Comparison of ENCODE assay signal across 8 mouse cellular contexts in the genomic region with DNA sequence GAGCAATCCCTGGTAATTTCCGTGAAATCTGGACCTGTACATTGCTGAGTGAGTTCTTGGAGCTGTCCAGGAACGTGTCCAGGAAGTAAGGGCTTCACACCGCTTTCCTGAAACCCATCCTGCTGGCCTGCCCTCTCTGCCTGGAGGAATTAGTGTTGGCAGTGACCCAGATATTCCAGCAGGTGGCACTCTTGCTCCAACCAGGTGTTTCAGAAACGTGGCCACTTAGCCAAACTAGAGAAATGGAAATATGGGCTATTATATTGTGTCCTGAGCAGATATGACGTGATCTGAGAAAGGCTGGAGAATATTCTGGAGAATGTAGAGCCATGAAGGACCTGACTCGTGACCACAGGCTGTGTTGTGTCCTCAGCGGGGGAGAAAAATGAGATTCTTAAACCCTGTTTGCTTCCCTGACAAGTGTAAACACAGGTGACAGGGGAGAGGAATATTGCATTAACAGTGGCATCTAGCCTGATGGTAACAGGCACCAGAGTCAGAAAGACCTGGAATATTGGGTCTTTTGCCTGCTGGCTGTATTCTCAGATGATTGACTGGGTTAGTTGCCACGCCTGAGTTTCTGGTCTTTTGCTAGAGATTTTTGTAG.
DNase-seq lines count a peak whose midpoint lies in the region; ATAC-seq and TF ChIP-seq lines count a peak whose summit lies in the region.

No protein-coding gene starts in this region.

- TF ChIP-seq CTCF in lung, adult 2 months (IDR thresholded peaks at IDR 0.05; ENCODE audit: insufficient read depth, low read length) = peak; percentile 87

- intact Hi-C loops in heart, postnatal 25 days (cut with DNase I) = loop anchor here (1.0 to 10.0 kb wide), 5 partner anchors 124 to 485 kb away; no protein-coding TSS in a partner anchor

- H3K4me1 ChIP-seq in forebrain, embryonic 13.5 days = peaks cover 27% of the 10 kb centered on the region
- peaks cover 26% of the 10 kb centered on the region for H3K4me1 ChIP-seq in lung, adult 2 months (ENCODE audit: control insufficient read depth, insufficient read depth, low read length)
- peaks cover 19% of the 10 kb centered on the region for H3K4me1 ChIP-seq in neural tube, embryonic 15.5 days

- no peak overlapping the region for H3K27ac ChIP-seq in forebrain, embryonic 13.5 days
- H3K27ac ChIP-seq in neural tube, embryonic 15.5 days (replicated peaks) = no peak overlapping the region

- WGBS in forebrain, embryonic 13.5 days = 19% methylated on average over 8 of the region's 8 CpGs
- WGBS in large intestine, adult 2 months = 10% methylated on average over 8 of the region's 8 CpGs
- WGBS in lung, adult 2 months = 17% methylated on average over 8 of the region's 8 CpGs
- WGBS in neural tube, embryonic 15.5 days = 18% methylated on average over 8 of the region's 8 CpGs

- no peaks in the 10 kb centered on the region for H3K9me3 ChIP-seq in forebrain, embryonic 13.5 days (replicated peaks)
- no peaks in the 10 kb centered on the region for H3K9me3 ChIP-seq in neural tube, embryonic 15.5 days (replicated peaks)

- TF ChIP-seq POLR2A in lung, adult 2 months (IDR thresholded peaks at IDR 0.05; ENCODE audit: borderline replicate concordance, extremely low read depth, low read depth, low read length) = no peak

- no peak overlapping the region for H3K9ac ChIP-seq in forebrain, embryonic 13.5 days
- no peak overlapping the region for H3K9ac ChIP-seq in neural tube, embryonic 15.5 days (replicated peaks)

- H3K36me3 ChIP-seq in forebrain, embryonic 13.5 days (ENCODE audit: poor library complexity, severe bottlenecking) = no peaks in the 10 kb centered on the region
- H3K36me3 ChIP-seq in neural tube, embryonic 15.5 days = no peaks in the 10 kb centered on the region

- peak; percentile 77 for ATAC-seq in forebrain, embryonic 13.5 days
- ATAC-seq in neural tube, embryonic 15.5 days (ENCODE audit: low FRiP score) = peak; percentile 66

- DNase-seq in ES-CJ7 (ENCODE audit: low read depth, low spot score) = peak; percentile 73
- peak; percentile 74 for DNase-seq in c-Kit-positive CD71-positive TER-119-positive erythroid progenitor cells, embryonic 14.5 days (ENCODE audit: low spot score)
- peak; percentile 70 for DNase-seq in heart, postnatal 25 days (ENCODE audit: low spot score)
- DNase-seq in large intestine, adult 2 months (ENCODE audit: low read depth, low spot score) = peak; percentile 83
- peak; percentile 77 for DNase-seq in lung, adult 2 months
- peak; percentile 41 for DNase-seq in testis, postnatal 14 days (ENCODE audit: low spot score)

- no peak overlapping the region for H3K4me3 ChIP-seq in forebrain, embryonic 13.5 days
- no peak overlapping the region for H3K4me3 ChIP-seq in lung, adult 2 months (replicated peaks; ENCODE audit: extremely low read depth, low read depth, low read length)
- no peak overlapping the region for H3K4me3 ChIP-seq in neural tube, embryonic 15.5 days (replicated peaks)

- H3K4me2 ChIP-seq in forebrain, embryonic 13.5 days = no peak overlapping the region
- no peak overlapping the region for H3K4me2 ChIP-seq in neural tube, embryonic 15.5 days

- no peaks in the 10 kb centered on the region for H3K27me3 ChIP-seq in forebrain, embryonic 13.5 days
- H3K27me3 ChIP-seq in neural tube, embryonic 15.5 days (replicated peaks) = 0 out of 2 replicates have a peak, but pooled peaks cover 6% of the 10 kb centered on the region
